Mouse (Mus musculus) frontal cortex, adult 2 months (tissue): Measurements from ENCODE around the gene Cdc6. TPM values are rescaled to one million over a fixed set of nuclear protein-coding genes. Genes with fewer than 3 reads are reported as not detected.

ENCODE experiments used
- DNase-seq, 2 experiments: peaks; one replicate each; pipeline ENCODE4 v3.0.0; 2022; ENCODE audit warnings: low spot score in 1 of 2; ENCODE audit errors: extremely low spot score in 1 of 2
- polyA plus RNA-seq: library from polyadenylated mRNA; depleted of rRNA; stranded (reverse); fragments of >200 nt; gene quantifications from 2 replicates; pipeline ENCODE4 v1.2.3, GENCODE M21; 2012; rRNA removed

Cdc6 gene
- polyA plus RNA-seq, 1 experiment = 0.62 TPM

GRCm38 (mm10) chr11:98971316-98972031 lies 63.9 kb downstream of the Cdc6 start:
- peak in 1 of 2 experiments; percentile 50 for DNase-seq

- DNase-seq = peak in 1 of 2 experiments; percentile 92
These were observed 64.6 kb downstream of the Cdc6 start for GRCm38 (mm10) chr11:98972215-98972614.

GRCm38 (mm10) chr11:98972801-98973360 lies 65.3 kb downstream of the Cdc6 start:
- DNase-seq = no peak

Other genes starting within 250 kb of the Cdc6 start
- 0.15 and 0.16 TPM in 2 replicates for gene Gsdma, start 243.4 kb upstream of the Cdc6 start, polyA plus RNA-seq
- gene Psmd3, start 225.2 kb upstream of the Cdc6 start, polyA plus RNA-seq = 166 and 177 TPM in 2 replicates
- not detected in 2 replicates for gene Csf3, start 206.5 kb upstream of the Cdc6 start, polyA plus RNA-seq
- gene Med24, start 178.4 kb upstream of the Cdc6 start, polyA plus RNA-seq = 137 and 157 TPM in 2 replicates
- gene Thra, start 167.2 kb upstream of the Cdc6 start, polyA plus RNA-seq = 770 and 851 TPM in 2 replicates
- gene Nr1d1, start 132.5 kb upstream of the Cdc6 start, polyA plus RNA-seq = 124 and 126 TPM in 2 replicates
- 112 and 123 TPM in 2 replicates for gene Msl1, start 112.3 kb upstream of the Cdc6 start, polyA plus RNA-seq
- 47.8 TPM in 2 replicates for gene Casc3, start 102.9 kb upstream of the Cdc6 start, polyA plus RNA-seq
- 167 and 174 TPM in 2 replicates for gene Rapgefl1, start 71.0 kb upstream of the Cdc6 start, polyA plus RNA-seq
- 26.3 and 26.7 TPM in 2 replicates for gene Wipf2, start 44.2 kb upstream of the Cdc6 start, polyA plus RNA-seq
- 6.4 and 7.9 TPM in 2 replicates for gene Rara, start 20.0 kb downstream of the Cdc6 start, polyA plus RNA-seq
- gene Gjd3, start 75.2 kb downstream of the Cdc6 start, polyA plus RNA-seq = 2.9 and 3.3 TPM in 2 replicates
- 2.1 and 3.1 TPM in 2 replicates for gene Top2a, start 116.4 kb downstream of the Cdc6 start, polyA plus RNA-seq
- 64.3 and 86.3 TPM in 2 replicates for gene Igfbp4, start 133.4 kb downstream of the Cdc6 start, polyA plus RNA-seq
- 0.19 and 0.34 TPM in 2 replicates for gene Tns4, start 181.5 kb downstream of the Cdc6 start, polyA plus RNA-seq
- 0.14 and 0.19 TPM in 2 replicates for gene Ccr7, start 247.3 kb downstream of the Cdc6 start, polyA plus RNA-seq